Mouse (Mus musculus) limb, embryonic 10.5 days (tissue): ENCODE data around the gene Rnh1. TPM values are rescaled to one million over a fixed set of nuclear protein-coding genes. Genes with fewer than 3 reads are reported as not detected.

Source experiments
- DNase-seq: peaks from one replicate; pipeline ENCODE4 v3.0.0-alpha.2; 2017; ENCODE audit warnings: low spot score
- H3K27ac ChIP-seq: fragments of 300-500 bp; sonication (generic); 2 replicates; pipeline ENCODE4 v1.5.1; 2016; ENCODE audit warnings: mild to moderate bottlenecking
- H3K27me3 ChIP-seq: fragments of 300-500 bp; sonication (generic); 2 replicates; pipeline ENCODE4 v1.6.1; 2016; ENCODE audit warnings: low read depth, mild to moderate bottlenecking; ENCODE audit not compliant: poor library complexity, severe bottlenecking
- H3K36me3 ChIP-seq: fragments of 300-500 bp; sonication (generic); 2 replicates; pipeline ENCODE4 v1.6.1; 2016; ENCODE audit warnings: mild to moderate bottlenecking, moderate library complexity
- H3K4me1 ChIP-seq: fragments of 300-500 bp; sonication (generic); 2 replicates; pipeline ENCODE4 v1.6.1; 2016
- H3K4me3 ChIP-seq: fragments of 300-500 bp; sonication (generic); 2 replicates; pipeline ENCODE4 v1.5.1; 2016; ENCODE audit warnings: mild to moderate bottlenecking, moderate library complexity
- H3K9me3 ChIP-seq: fragments of 300-500 bp; sonication (generic); replicated peaks from 2 replicates; pipeline ENCODE4 v1.6.1; 2016; ENCODE audit warnings: mild to moderate bottlenecking
- WGBS: fragments of 180-500 bp; shearing (Covaris S2); methylation state at CpG from one replicate; pipeline ENCODE4 v1.1.7; 2016; 5-methylcytosine and 5-hydroxymethylcytosine counted together
- polyA plus RNA-seq: library from polyadenylated mRNA; unstranded; fragments of >200 nt; fragmentation: Nextera tagmentation; extraction: Ambion mirVana; gene quantifications from 2 replicates; pipeline ENCODE4 v1.2.1, GENCODE M21; 2016

Rnh1 gene
- polyA plus RNA-seq, 1 experiment from 2014 or later, result 85.0 TPM

DNA sequence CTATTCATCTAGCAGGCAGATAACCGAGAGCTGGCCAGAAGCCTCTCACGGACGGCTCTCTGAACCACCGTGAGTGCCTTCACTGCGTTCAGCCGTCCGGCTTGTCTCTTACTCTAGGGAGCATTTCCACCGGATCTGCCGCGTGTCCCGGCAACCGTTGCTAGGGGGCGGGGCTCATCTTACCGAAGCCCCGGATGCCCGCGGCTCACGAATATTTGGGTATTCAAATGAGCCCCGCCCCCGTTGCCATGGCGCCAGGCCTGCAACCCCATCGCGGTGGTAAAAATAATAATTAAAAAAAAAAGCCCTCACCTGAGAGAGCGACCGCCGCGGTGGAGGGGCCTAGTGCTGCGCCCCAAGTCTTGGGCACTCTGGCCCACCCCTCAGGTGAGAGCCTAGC, 22.2 kb upstream of the Rnh1 start:
- H3K27me3 ChIP-seq, result no peaks in the 10 kb centered on the region
- peak overlapping the region; percentile 92 for H3K27ac ChIP-seq
- peak overlapping the region; percentile 85 for H3K4me3 ChIP-seq
- under 1% methylated on average over 28 of the region's 28 CpGs for WGBS
- peaks cover 31% of the 10 kb centered on the region for H3K36me3 ChIP-seq
- H3K9me3 ChIP-seq, result no peaks in the 10 kb centered on the region
- H3K4me1 ChIP-seq, result peaks cover 32% of the 10 kb centered on the region
- DNase-seq, result peak; percentile 99

DNA sequence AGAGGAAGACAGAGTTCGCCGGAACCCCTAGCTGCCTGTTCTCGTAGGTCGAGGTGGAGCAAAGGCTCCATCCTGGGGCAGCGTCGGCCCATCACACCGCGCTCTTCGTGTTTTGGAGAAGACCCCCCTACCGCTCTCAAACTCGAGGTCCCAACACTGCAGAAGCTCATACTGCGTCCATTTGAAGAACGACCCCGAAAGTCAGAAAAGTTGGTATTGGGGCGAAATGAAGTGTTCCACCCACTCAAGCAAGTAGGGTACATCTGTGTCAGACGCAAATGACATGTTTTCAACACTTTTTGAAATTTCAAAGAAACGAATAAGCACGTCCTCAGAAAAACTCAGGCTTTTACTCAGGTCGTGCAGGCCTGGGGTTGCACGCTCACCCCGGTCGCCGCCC, 21.8 kb upstream of the Rnh1 start:
- H3K4me1 ChIP-seq, result peaks cover 32% of the 10 kb centered on the region
- peak overlapping the region; percentile 85 for H3K4me3 ChIP-seq
- WGBS, result under 1% methylated on average over 23 of the region's 23 CpGs
- no peak for DNase-seq
- no peaks in the 10 kb centered on the region for H3K27me3 ChIP-seq
- peak overlapping the region; percentile 92 for H3K27ac ChIP-seq
- H3K9me3 ChIP-seq, result no peaks in the 10 kb centered on the region
- H3K36me3 ChIP-seq, result peaks cover 35% of the 10 kb centered on the region

DNA sequence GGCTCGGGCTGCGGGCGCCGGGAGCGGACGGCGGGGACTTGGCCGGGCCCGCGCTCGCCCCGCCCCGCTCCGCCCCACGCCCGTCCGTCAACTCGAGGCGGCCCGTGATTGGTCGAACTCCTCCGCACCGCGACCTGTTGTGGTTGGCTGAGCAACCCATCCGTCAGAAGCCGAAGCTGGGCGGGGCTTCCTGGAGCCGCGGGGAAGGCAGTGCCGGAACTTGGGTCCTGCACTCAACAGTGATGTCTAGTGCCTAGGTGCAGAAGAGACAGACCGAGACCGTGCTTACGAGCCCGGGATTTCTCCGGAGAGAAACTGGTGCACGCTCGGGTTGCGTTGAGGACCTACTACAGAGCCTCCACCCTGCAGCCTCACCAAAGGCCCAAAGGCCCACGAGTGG, 21.3 kb upstream of the Rnh1 start, which contains the start of the genes Hras and Lrrc56:
TSS of gene Hras (minus strand) at position 58 of the 400 bp plus-strand sequence.
TSS of gene Lrrc56 (plus strand) at position 210 of the 400 bp plus-strand sequence.
- peaks cover 32% of the 10 kb centered on the region for H3K4me1 ChIP-seq
- H3K36me3 ChIP-seq, result peaks cover 39% of the 10 kb centered on the region
- peak within 1 kb of the TSS; percentile 92 for H3K27ac ChIP-seq
- peak within 1 kb of the TSS; percentile 85 for H3K4me3 ChIP-seq
- no peaks in the 10 kb centered on the region for H3K27me3 ChIP-seq
- under 1% methylated on average over 29 of the region's 39 CpGs for WGBS
- peak; percentile 99 for DNase-seq
- no peaks in the 10 kb centered on the region for H3K9me3 ChIP-seq

DNA sequence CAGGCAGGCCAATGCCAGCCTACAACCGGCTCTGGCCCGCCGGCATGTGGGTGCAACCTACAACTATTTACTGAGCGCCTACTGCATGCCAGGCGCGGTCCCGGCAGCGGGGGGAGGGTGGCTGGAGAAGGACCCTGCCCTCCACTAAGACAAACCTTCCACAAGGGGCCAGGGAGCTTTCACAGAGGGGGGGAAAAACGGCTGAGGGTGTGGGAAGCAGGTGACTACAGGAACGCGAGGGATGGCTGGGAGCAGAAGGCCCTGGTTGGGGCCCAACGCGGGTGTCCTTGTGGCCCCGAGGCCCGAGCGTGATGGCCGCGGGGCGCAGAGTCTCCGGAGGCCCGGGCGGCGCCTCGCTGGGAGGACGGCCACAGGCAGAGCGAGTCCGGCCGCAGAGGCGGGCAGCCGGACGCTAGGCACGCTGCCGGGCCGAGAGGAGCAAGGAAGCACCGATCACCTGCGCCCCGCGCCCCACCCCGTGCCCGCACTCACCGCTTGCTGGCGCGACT, 20.7 kb upstream of the Rnh1 start:
- WGBS, result 2% methylated on average over 37 of the region's 43 CpGs
- peaks cover 32% of the 10 kb centered on the region for H3K4me1 ChIP-seq

DNA sequence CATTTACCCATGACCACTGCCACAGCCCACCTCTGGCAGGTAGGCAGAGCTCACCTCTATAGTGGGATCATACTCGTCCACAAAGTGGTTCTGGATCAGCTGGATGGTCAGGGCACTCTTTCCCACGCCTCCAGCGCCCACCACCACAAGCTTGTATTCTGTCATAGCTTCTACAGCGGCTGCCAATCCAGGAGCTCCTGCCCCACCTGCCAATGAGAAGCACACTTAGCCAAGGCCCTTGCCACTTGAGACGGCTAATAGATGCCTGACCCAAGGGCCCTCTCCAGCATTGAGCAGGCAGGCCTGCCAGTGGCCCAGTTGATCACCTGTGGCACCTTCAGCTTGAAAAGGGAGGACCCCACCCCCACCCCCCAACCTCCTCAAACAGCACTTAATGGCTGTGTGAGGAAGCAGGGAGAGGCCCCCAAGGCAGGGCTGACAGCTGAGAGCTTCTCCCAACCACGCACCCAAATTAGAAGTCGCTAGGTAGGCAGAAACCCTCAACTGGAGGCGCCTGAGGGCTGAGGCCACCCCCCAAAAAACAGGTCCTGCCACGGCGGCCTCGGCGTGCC, 20.2 kb upstream of the Rnh1 start:
- Histone ChIP-seq H3K36me3 (peaks cover 39% of the 10 kb centered on the region), H3K27ac (peak overlapping the region; percentile 92), H3K9me3 (no peaks in the 10 kb centered on the region), H3K4me1 (peaks cover 32% of the 10 kb centered on the region), H3K4me3 (peak overlapping the region; percentile 85), H3K27me3 (no peaks in the 10 kb centered on the region)
- peak; percentile 45 for DNase-seq
- 31% methylated on average over 12 of the region's 12 CpGs for WGBS

More for the DNA sequence above, 20.7 kb upstream of the Rnh1 start:
- Histone ChIP-seq H3K4me3 (peak overlapping the region; percentile 85), H3K9me3 (no peaks in the 10 kb centered on the region), H3K36me3 (peaks cover 42% of the 10 kb centered on the region), H3K27me3 (no peaks in the 10 kb centered on the region), H3K27ac (peak overlapping the region; percentile 92)
- DNase-seq, result no peak

DNA sequence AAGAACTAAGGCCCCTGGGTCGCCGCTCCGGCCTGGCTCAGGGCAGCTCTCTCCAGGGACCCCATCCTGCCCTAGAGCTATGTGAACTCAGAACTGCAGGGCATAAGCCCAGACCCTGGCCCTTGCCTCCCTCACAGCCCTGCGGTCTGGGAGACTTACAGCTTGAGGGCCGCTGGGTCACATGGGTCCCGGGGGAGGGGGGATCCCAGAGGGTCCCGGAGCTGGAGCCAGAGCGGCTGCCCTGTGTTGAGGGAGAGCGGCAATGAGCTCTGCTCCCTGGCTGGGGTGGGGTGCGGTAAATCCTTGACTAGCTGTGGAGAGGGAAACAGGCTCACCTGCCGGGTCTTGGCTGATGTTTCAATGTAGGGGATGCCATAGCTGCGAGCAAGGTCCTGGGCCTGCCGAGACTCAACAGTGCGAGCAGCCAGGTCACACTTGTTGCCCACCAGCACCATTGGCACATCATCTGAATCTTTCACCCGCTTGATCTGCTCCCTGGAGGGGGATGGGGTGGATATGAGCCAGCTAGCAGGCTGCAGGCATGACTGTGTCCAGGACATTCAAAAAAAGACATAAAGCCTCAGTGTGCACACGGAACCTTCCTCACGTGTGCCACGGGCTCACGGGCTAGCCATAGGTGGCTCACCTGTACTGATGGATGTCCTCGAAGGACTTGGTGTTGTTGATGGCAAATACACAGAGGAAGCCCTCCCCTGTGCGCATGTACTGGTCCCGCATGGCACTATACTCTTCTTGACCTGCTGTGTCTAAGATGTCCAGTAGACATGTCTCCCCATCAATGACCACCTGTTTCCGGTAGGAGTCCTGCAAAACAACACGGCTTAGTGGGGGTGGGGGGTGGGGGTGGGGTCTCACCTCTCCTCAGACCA, 19.4 kb upstream of the Rnh1 start:
- Histone ChIP-seq H3K4me3 (peak overlapping the region; percentile 85), H3K27me3 (no peaks in the 10 kb centered on the region), H3K9me3 (no peaks in the 10 kb centered on the region), H3K27ac (no peak overlapping the region; the same call in 1 of the 2 replicates), H3K4me1 (peaks cover 32% of the 10 kb centered on the region), H3K36me3 (peaks cover 39% of the 10 kb centered on the region)
- DNase-seq, result no peak
- 93% methylated on average over 24 of the region's 24 CpGs for WGBS

DNA sequence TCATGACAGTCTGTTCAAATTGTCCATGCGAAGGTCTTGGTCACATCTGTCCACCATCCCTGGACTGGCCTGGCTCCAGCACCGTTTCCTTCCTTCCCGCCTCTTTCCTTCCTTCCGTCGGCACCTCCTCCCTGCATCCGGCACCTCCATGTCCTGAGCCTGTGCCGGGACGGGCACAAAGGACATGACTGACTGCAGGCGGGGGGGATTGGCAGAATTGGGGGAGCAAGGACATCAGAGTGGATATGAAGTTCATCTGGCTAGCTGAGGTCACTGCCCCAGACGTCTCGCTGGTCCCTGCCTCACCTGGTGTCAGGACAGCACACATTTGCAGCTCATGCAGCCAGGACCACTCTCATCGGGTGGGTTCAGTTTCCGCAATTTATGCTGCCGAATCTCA, 18.4 kb upstream of the Rnh1 start:
- 94% methylated on average over 14 of the region's 14 CpGs for WGBS

DNA sequence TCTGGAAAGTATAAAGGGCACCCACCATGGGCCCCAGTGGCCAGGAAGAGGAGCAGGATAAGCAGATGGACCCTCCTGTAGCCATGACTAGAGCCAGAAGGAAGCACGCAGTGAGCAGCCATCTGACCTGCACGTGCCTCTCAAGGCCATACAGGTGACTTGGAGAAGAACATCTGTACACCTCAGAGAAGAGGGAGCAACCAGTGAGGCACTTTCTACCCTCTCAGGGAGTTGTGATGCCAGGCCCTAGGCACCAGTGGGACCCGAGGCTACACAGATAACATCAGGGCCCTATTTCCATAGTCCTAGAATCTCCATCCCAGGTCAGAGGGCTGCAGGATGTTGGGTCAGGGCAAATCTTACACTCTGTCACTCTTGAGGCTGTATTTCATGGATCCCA, 17.6 kb upstream of the Rnh1 start:
- peaks cover 39% of the 10 kb centered on the region for H3K36me3 ChIP-seq
- no peak for DNase-seq
- WGBS, result 96% methylated on average over 3 of the region's 3 CpGs
- no peak overlapping the region for H3K27ac ChIP-seq
- no peaks in the 10 kb centered on the region for H3K9me3 ChIP-seq
- no peaks in the 10 kb centered on the region for H3K27me3 ChIP-seq
- H3K4me1 ChIP-seq, result peaks cover 27% of the 10 kb centered on the region
- no peak overlapping the region for H3K4me3 ChIP-seq

More for the DNA sequence above, 18.4 kb upstream of the Rnh1 start:
- Histone ChIP-seq H3K4me1 (peaks cover 32% of the 10 kb centered on the region), H3K4me3 (no peak overlapping the region), H3K27me3 (no peaks in the 10 kb centered on the region), H3K36me3 (peaks cover 39% of the 10 kb centered on the region), H3K9me3 (no peaks in the 10 kb centered on the region), H3K27ac (no peak overlapping the region)
- DNase-seq, result no peak

DNA sequence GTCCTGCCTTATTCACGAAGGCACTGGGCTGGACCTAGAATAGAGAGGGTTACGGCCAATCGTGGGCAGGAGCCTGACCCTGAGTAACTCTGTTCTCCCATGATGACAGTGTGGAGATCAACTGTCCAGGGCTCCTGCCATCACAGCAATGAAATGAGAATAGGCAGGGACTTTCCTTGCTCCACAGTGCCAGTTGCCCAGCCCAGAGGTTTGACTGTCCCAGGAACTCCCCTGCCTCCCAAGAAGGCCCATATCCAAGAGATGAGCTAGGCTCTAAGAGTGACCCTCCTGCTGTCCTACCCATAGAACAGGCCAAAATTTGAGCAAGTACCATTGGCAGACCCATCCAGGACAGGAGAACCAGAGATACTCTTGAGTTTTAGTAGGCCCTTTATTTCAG, 16.1 kb upstream of the Rnh1 start:
- Histone ChIP-seq H3K4me1 (peaks cover 19% of the 10 kb centered on the region), H3K4me3 (no peak overlapping the region), H3K27me3 (no peaks in the 10 kb centered on the region), H3K27ac (no peak overlapping the region), H3K9me3 (no peaks in the 10 kb centered on the region), H3K36me3 (peaks cover 39% of the 10 kb centered on the region)
- WGBS, result 94% methylated on average over 3 of the region's 3 CpGs
- no peak for DNase-seq

DNA sequence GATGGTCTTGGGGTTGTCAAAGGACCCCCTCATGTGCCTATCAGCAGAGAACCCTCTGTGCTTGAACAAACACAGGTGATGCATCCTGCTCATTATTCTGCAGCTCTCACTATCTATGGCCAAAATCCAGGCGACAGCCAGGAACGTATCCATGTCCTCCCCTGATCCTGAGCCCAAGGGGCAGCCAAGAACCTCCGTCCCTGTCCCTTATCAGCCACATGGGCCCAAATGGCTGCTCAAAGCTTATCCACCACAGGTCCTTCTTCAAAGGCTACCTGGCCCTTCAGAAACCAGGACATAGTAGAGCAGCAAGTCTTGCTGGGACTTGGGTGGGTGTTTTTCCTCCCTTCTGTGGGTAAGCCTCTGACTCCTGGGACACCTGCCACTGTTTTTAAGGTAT, 15.5 kb upstream of the Rnh1 start:
- Histone ChIP-seq H3K27ac (no peak overlapping the region), H3K9me3 (no peaks in the 10 kb centered on the region), H3K4me1 (peaks cover 16% of the 10 kb centered on the region), H3K4me3 (no peak overlapping the region), H3K27me3 (no peaks in the 10 kb centered on the region), H3K36me3 (peaks cover 39% of the 10 kb centered on the region)
- no peak for DNase-seq
- 83% methylated on average over 3 of the region's 3 CpGs for WGBS

DNA sequence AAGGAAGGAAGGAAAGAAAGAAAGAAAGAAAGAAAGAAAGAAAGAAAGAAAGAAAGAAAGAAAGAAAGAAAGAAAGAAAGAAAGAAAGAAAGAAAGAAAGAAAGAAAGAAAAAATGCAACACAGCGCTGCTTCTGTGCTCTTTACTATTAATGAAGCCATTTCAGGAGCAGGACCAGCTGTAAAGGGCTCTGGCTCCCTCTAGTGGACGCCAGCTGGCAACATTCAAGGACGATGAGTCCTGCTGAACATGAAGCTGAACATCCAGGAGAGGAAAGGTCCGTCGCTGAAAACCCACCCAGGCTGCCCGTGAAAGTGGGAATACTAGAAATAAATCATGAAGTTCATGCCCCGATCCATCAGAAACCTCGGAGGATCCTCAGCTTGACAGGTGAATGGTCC, 3.5 kb upstream of the Rnh1 start:
- no peaks in the 10 kb centered on the region for H3K36me3 ChIP-seq
- 2% methylated on average over 8 of the region's 8 CpGs for WGBS
- peaks cover 13% of the 10 kb centered on the region for H3K4me1 ChIP-seq
- H3K27ac ChIP-seq, result no peak overlapping the region
- no peaks in the 10 kb centered on the region; the same call in 1 of the 2 replicates for H3K27me3 ChIP-seq
- no peaks in the 10 kb centered on the region for H3K9me3 ChIP-seq
- DNase-seq, result peak; percentile 94
- H3K4me3 ChIP-seq, result no peak overlapping the region

DNA sequence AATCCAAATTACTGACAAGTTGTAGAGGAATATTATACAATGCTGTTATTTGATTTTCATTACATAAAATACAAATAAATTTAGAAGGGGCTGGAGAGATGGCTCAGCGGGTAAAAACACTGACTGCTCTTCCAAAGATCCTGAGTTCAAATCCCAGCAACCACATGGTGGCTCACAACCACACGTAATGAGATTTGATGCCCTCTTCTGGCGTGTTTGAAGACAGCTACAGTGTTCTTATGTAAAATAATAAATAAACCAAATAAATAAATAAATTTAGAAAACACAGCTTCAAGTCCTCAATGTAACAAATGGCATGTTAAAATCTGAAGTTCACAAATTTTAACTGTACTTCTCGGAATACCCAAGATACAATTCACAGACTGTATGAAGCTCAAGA, 2.4 kb upstream of the Rnh1 start:
- no peaks in the 10 kb centered on the region; the same call in 1 of the 2 replicates for H3K27me3 ChIP-seq
- 90% methylated on average over 4 of the region's 4 CpGs for WGBS
- H3K9me3 ChIP-seq, result no peaks in the 10 kb centered on the region
- peaks cover 13% of the 10 kb centered on the region for H3K4me1 ChIP-seq
- no peak overlapping the region for H3K4me3 ChIP-seq
- no peak for DNase-seq
- no peaks in the 10 kb centered on the region for H3K36me3 ChIP-seq
- H3K27ac ChIP-seq, result no peak overlapping the region

DNA sequence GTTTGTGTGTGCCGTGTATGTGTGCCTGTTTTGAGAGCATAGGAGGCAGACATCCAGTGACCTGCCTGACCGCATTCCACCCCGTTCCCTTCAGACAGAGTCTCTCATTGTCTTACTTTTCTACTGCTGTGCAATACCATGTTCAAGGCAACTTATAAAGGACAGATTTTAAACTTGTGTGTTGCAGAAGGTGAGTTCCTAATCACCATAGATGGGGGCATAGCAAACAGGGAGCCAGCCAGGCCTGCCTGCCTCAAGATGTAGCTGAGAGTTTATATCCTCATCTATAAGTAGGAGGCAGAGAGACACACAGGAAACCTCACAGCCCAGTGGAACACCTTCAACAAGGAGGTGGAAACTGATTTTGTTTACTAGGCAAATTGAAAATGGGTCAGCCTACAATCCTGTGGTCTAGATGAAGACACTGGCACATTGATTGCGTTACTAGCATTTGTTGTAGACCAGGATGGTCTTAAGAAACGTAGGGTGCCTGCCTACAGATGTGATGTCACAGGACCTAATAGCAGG, 730 bp upstream of the Rnh1 start:
- WGBS, result 90% methylated on average over 5 of the region's 5 CpGs
- Histone ChIP-seq H3K36me3 (no peaks in the 10 kb centered on the region), H3K27me3 (no peaks in the 10 kb centered on the region; the same call in 1 of the 2 replicates), H3K4me1 (peaks cover 20% of the 10 kb centered on the region), H3K27ac (peak overlapping the region; percentile 97), H3K4me3 (peak overlapping the region; percentile 68), H3K9me3 (no peaks in the 10 kb centered on the region)
- no peak for DNase-seq
